9 mouse cellular contexts compared by ENCODE assay signal in genomic region chr7:6937040-6937439, GRCm38 (mm10). TPM values are rescaled to one million over a fixed set of nuclear protein-coding genes. Genes with fewer than 3 reads are reported as not detected.
DNase-seq lines count a peak whose midpoint lies in the region; ATAC-seq and TF ChIP-seq lines count a peak whose summit lies in the region.
"Had no signal": no experiment of that assay in that cellular context is flagged by ENCODE, and none has a peak within 500 bp of the region (broad histone marks: within the 10 kb centered on the region; RNA-seq: fewer than 3 reads in every experiment).

No protein-coding gene starts in this region.

- TF ChIP-seq EP300 in ES-Bruce4 (IDR thresholded peaks at IDR 0.05; ENCODE audit: insufficient read depth, low read depth, low read length): no peak

- no peak overlapping the region for H3K4me3 ChIP-seq in ES-Bruce4 (ENCODE audit: low read depth, low read length)
- H3K4me3 ChIP-seq in bone marrow macrophage, adult 2 months (ENCODE audit: insufficient read depth, low read length): no peak overlapping the region
- no peak overlapping the region for H3K4me3 ChIP-seq in embryonic facial prominence, embryonic 14.5 days (ENCODE audit: low read depth, low read length)
- no peak overlapping the region for H3K4me3 ChIP-seq in neural tube, embryonic 15.5 days (replicated peaks)

- TF ChIP-seq POLR2A in ES-Bruce4 (IDR thresholded peaks at IDR 0.05; ENCODE audit: insufficient read depth, low read length): no peak
- TF ChIP-seq POLR2A in bone marrow macrophage, adult 2 months (IDR thresholded peaks at IDR 0.05; ENCODE audit: borderline replicate concordance, low read depth, low read length): no peak

- no peaks in the 10 kb centered on the region for H3K4me1 ChIP-seq in ES-Bruce4 (ENCODE audit: control insufficient read depth, insufficient read depth, low read length)
- no peaks in the 10 kb centered on the region for H3K4me1 ChIP-seq in bone marrow macrophage, adult 2 months (ENCODE audit: control insufficient read depth, insufficient read depth, low read length)
- H3K4me1 ChIP-seq in embryonic facial prominence, embryonic 14.5 days (ENCODE audit: control insufficient read depth, insufficient read depth, low read length): peaks cover 8% of the 10 kb centered on the region; the same call in 1 of the 2 replicates
- peaks cover 3% of the 10 kb centered on the region; the same call in 1 of the 2 replicates for H3K4me1 ChIP-seq in neural tube, embryonic 15.5 days

- intact Hi-C loops in heart, postnatal 14 days (cut with DNase I): loop anchor here (1.0 to 5.0 kb wide), 4 partner anchors 278 to 578 kb away; no protein-coding TSS in a partner anchor

- ATAC-seq in embryonic facial prominence, embryonic 14.5 days (ENCODE audit: low read depth): 0 out of 2 replicates have a peak, but pooled peaks have one; percentile 34
- ATAC-seq in neural tube, embryonic 15.5 days (ENCODE audit: low FRiP score): peak; percentile 70

- TF ChIP-seq CTCF in ES-Bruce4 (IDR thresholded peaks at IDR 0.05; ENCODE audit: low read depth, low read length): peak; percentile 68
- TF ChIP-seq CTCF in bone marrow macrophage, adult 2 months (IDR thresholded peaks at IDR 0.05; ENCODE audit: low read depth, low read length): peak; percentile 64

- H3K27ac ChIP-seq in ES-Bruce4 (ENCODE audit: insufficient read depth, low read length): no peak overlapping the region
- no peak overlapping the region for H3K27ac ChIP-seq in bone marrow macrophage, adult 2 months (ENCODE audit: insufficient read depth, low read depth, low read length)
- H3K27ac ChIP-seq in embryonic facial prominence, embryonic 14.5 days (replicated peaks; ENCODE audit: low read depth, low read length): no peak overlapping the region
- no peak overlapping the region; the same call in 1 of the 2 replicates for H3K27ac ChIP-seq in neural tube, embryonic 15.5 days (replicated peaks)

- H3K9ac ChIP-seq in ES-Bruce4 (ENCODE audit: low read depth, poor library complexity, severe bottlenecking): no peak overlapping the region
- H3K9ac ChIP-seq in embryonic facial prominence, embryonic 14.5 days (ENCODE audit: low read depth, low read length): no peak overlapping the region
- no peak overlapping the region for H3K9ac ChIP-seq in neural tube, embryonic 15.5 days (replicated peaks)

- H3K36me3 ChIP-seq in ES-Bruce4 (ENCODE audit: control insufficient read depth, insufficient read depth, low read length, poor library complexity, severe bottlenecking): no peaks in the 10 kb centered on the region
- H3K36me3 ChIP-seq in embryonic facial prominence, embryonic 14.5 days (ENCODE audit: control insufficient read depth, insufficient read depth, low read length): no peaks in the 10 kb centered on the region
- no peaks in the 10 kb centered on the region for H3K36me3 ChIP-seq in neural tube, embryonic 15.5 days

- no peaks in the 10 kb centered on the region for H3K9me3 ChIP-seq in ES-Bruce4 (replicated peaks; ENCODE audit: control insufficient read depth, insufficient read depth, low read length, poor library complexity, severe bottlenecking)
- H3K9me3 ChIP-seq in embryonic facial prominence, embryonic 14.5 days (ENCODE audit: control insufficient read depth, low read length): no peaks in the 10 kb centered on the region
- no peaks in the 10 kb centered on the region for H3K9me3 ChIP-seq in neural tube, embryonic 15.5 days (replicated peaks)

- WGBS in embryonic facial prominence, embryonic 14.5 days: 29% methylated on average over 11 of the region's 11 CpGs
- WGBS in neural tube, embryonic 15.5 days: 38% methylated on average over 11 of the region's 11 CpGs

- H3K27me3 ChIP-seq in ES-Bruce4 (ENCODE audit: control insufficient read depth, insufficient read depth, low read length, poor library complexity, severe bottlenecking): no peaks in the 10 kb centered on the region
- H3K27me3 ChIP-seq in embryonic facial prominence, embryonic 14.5 days (replicated peaks; ENCODE audit: control insufficient read depth, insufficient read depth, low read length): no peaks in the 10 kb centered on the region
- H3K27me3 ChIP-seq in neural tube, embryonic 15.5 days (replicated peaks): no peaks in the 10 kb centered on the region

- DNase-seq in embryonic facial prominence, embryonic 14.5 days (ENCODE audit: low spot score): peak; percentile 93
- DNase-seq in heart, postnatal 14 days: peak; percentile 74 to 81
- DNase-seq in kidney, postnatal 36 days: peak; percentile 48 to 87
- DNase-seq in lung, adult 18-20 months: peak; percentile 40 to 49
- DNase-seq in thymus, postnatal 0 days (ENCODE audit: low spot score): peak; percentile 62

- no peak overlapping the region for H3K4me2 ChIP-seq in embryonic facial prominence, embryonic 14.5 days (ENCODE audit: low read depth, low read length)
- no peak overlapping the region for H3K4me2 ChIP-seq in neural tube, embryonic 15.5 days

RNA-seq across cellular contexts. Expression of gene Aurkc, which starts 58.1 kb away (rescaled TPM):
- 1.6 TPM in 1 of 2 replicates, not detected in the other for polyA plus RNA-seq in ES-Bruce4 (2011; ENCODE audit: insufficient read depth, insufficient read length, low read depth, missing spikeins)
- not detected in 2 replicates for polyA plus RNA-seq in bone marrow macrophage, adult 2 months (2012; ENCODE audit: insufficient read depth, insufficient read length, missing spikeins)
- not detected in 2 replicates for polyA plus RNA-seq in embryonic facial prominence, embryonic 14.5 days (2014; fragmentation: Nextera tagmentation; extraction: Ambion mirVana)
- total RNA-seq in heart, postnatal 14 days (2021): not detected
- not detected in 2 replicates for polyA plus RNA-seq in neural tube, embryonic 15.5 days (2015; fragmentation: Nextera tagmentation; extraction: Ambion mirVana)
- not detected in 2 replicates for polyA plus RNA-seq in thymus, postnatal 0 days (2015; fragmentation: Nextera tagmentation; extraction: Ambion mirVana)
- polyA plus RNA-seq: heart, embryonic 14.5 days had no signal
